Mouse (Mus musculus): Measurements from ENCODE around the gene 1700003E16Rik. TPM values are rescaled to one million over a fixed set of nuclear protein-coding genes. Genes with fewer than 3 reads are reported as not detected.
"Not testable (repeated sequence)": the region's sequence is repeated elsewhere in the genome, so short reads cannot be mapped to it uniquely, and the experiment has no call there.

Gene 1700003E16Rik
- polyA plus RNA-seq, 1 experiment, result not detected

DNA sequence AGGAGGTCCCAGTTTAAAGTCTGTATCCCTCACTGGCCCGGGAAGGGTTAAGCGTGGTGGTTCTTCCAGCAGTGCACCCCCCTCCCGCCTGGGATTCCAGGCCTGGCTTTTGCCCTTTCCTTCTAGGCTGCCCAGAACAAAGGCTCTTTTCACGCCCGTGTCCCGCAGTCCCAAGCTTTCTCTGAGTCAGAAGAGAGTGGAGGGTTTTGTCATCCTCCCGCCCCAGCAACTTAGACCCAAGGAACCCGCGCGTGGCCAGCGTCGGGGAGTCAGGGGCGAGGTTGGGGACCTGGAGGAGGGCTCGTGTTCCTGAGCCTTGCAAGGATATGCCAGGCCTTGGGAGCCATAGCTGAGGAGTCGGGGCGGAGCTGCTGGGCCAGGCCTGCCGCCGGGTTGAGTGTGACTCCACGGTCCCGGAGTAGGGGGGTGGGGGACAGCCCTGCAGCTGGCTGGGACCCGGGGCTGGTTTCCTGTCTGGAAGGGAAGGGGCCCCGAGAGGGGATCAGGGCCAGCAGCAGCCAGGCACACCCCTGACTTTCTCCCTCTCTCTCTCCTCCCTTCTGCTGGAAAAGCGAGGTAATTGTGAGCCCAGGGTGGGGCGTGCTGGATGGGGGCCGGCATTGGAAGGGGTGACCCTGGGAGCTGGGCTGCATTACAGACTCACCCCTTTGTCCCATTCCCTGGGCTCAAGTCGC is 19.2 kb upstream of the 1700003E16Rik start:
- peak overlapping the region; percentile 79 for H3K27ac ChIP-seq (replicated peaks; ENCODE audit: low read depth, low read length)
- peak overlapping the region; percentile 75 for H3K4me3 ChIP-seq (ENCODE audit: insufficient read depth, low read depth, low read length)
- H3K4me1 ChIP-seq (ENCODE audit: control insufficient read depth, insufficient read depth, insufficient read length, low read length), result peaks cover 8% of the 10 kb centered on the region; the same call in 1 of the 2 replicates

- peak overlapping the region; percentile 79 for H3K27ac ChIP-seq (replicated peaks; ENCODE audit: low read depth, low read length)
- peaks cover 8% of the 10 kb centered on the region; the same call in 1 of the 2 replicates for H3K4me1 ChIP-seq (ENCODE audit: control insufficient read depth, insufficient read depth, insufficient read length, low read length)
- peak overlapping the region; percentile 75 for H3K4me3 ChIP-seq (ENCODE audit: insufficient read depth, low read depth, low read length)
These were observed 18.6 kb upstream of the 1700003E16Rik start for GRCm38 (mm10) chr6:83137576-83137950.

DNA sequence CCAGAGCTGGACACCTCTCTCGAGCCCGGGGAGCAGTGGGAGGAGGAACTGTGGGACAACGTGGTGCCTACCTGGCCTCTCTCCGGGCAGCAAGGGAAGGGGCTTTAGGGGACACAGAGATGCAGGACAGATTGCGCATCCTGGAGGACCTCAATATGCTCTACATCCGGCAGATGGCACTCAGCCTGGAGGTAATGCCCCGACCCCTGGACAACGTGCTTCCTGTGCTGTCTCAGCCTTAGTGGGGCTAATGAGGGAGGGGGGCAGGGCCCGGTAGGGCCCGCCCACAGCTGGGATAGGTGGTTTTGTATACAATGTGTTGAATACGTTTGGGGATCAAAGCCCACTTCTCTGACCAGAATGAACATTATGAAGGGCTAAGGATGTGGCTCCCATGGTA is 18.1 kb upstream of the 1700003E16Rik start:
- Histone ChIP-seq H3K27ac (replicated peaks; ENCODE audit: low read depth, low read length) (peak overlapping the region; percentile 49), H3K4me1 (ENCODE audit: control insufficient read depth, insufficient read depth, insufficient read length, low read length) (peaks cover 10% of the 10 kb centered on the region; the same call in 1 of the 2 replicates)

GRCm38 (mm10) chr6:83140044-83140443 is 16.2 kb upstream of the 1700003E16Rik start:
- H3K4me1 ChIP-seq (ENCODE audit: control insufficient read depth, insufficient read depth, insufficient read length, low read length), result peaks cover 10% of the 10 kb centered on the region; the same call in 1 of the 2 replicates

More for the DNA sequence above, 18.1 kb upstream of the 1700003E16Rik start:
- H3K4me3 ChIP-seq (ENCODE audit: insufficient read depth, low read depth, low read length), result peak overlapping the region; percentile 75

GRCm38 (mm10) chr6:83141636-83142035 is 14.6 kb upstream of the 1700003E16Rik start:
- 0 out of 2 replicates have a peak, but pooled peaks cover 5% of the 10 kb centered on the region for H3K4me1 ChIP-seq (ENCODE audit: control insufficient read depth, insufficient read depth, insufficient read length, low read length)
- peak overlapping the region; percentile 37; the same call in 1 of the 2 replicates for H3K27ac ChIP-seq (replicated peaks; ENCODE audit: low read depth, low read length)
- peak overlapping the region; percentile 50; the same call in 1 of the 2 replicates for H3K4me3 ChIP-seq (ENCODE audit: insufficient read depth, low read depth, low read length)

More at GRCm38 (mm10) chr6:83140044-83140443, 16.2 kb upstream of the 1700003E16Rik start:
- Histone ChIP-seq H3K4me3 (ENCODE audit: insufficient read depth, low read depth, low read length) (no peak overlapping the region), H3K27ac (replicated peaks; ENCODE audit: low read depth, low read length) (0 out of 2 replicates have a peak overlapping the region, but pooled peaks have one; percentile 12)

DNA sequence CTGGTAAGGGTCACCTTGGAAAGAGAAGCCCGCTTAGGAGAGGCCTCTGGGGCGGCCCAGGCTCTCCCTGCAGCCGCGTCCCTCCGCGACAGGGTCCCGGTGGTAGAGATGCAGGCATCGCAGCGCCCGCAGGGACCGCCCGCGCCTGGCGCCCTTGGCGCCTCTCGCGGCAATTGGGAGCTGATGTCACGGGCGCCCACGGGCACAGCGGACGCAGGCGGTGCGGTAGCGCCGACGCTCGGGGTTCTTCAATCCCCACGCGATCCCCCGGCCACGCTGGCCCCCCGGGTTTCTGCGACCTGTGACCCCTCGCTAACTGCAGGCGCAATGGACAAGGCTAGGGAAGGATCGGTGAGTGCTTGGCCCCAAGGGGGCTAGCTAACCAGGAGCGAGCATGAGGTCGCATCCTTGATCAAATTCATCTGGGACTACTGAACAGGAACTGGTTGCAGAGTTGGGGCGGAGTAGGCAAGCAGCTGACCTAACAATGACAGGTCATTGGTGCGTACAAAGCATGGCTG is 13.9 kb upstream of the 1700003E16Rik start:
- Histone ChIP-seq H3K4me1 (ENCODE audit: control insufficient read depth, insufficient read depth, insufficient read length, low read length) (0 out of 2 replicates have a peak, but pooled peaks cover 5% of the 10 kb centered on the region), H3K27ac (replicated peaks; ENCODE audit: low read depth, low read length) (no peak overlapping the region), H3K4me3 (ENCODE audit: insufficient read depth, low read depth, low read length) (peak overlapping the region; percentile 50)

DNA sequence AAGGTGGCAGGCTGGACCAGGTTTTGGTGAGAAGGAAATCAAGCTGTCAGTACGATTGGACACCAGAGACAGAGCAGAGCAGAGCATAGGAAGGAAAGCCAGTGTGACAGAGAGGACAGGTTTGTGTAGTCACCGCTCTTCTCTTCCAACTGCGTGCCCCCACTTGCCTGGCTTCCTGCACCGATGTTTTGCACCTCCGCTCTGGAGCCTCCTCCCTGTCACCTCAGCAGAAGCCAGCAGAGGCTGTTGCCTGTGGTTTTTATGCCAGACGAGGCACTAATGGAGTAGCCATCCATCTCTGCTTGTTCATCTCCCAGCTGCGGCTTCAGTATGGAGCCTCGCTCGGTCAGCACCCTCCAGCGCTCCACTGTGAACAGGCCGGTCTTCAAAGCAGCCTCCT is 13.3 kb upstream of the 1700003E16Rik start:
- Histone ChIP-seq H3K4me1 (ENCODE audit: control insufficient read depth, insufficient read depth, insufficient read length, low read length) (0 out of 2 replicates have a peak, but pooled peaks cover 3% of the 10 kb centered on the region), H3K4me3 (ENCODE audit: insufficient read depth, low read depth, low read length) (no peak overlapping the region), H3K27ac (replicated peaks; ENCODE audit: low read depth, low read length) (no peak overlapping the region)

- Histone ChIP-seq H3K4me1 (ENCODE audit: control insufficient read depth, insufficient read depth, insufficient read length, low read length) (0 out of 2 replicates have a peak, but pooled peaks cover 2% of the 10 kb centered on the region), H3K27ac (replicated peaks; ENCODE audit: low read depth, low read length) (no peak overlapping the region), H3K4me3 (ENCODE audit: insufficient read depth, low read depth, low read length) (no peak overlapping the region)
These were observed 11.0 kb upstream of the 1700003E16Rik start for GRCm38 (mm10) chr6:83145209-83145608.

DNA sequence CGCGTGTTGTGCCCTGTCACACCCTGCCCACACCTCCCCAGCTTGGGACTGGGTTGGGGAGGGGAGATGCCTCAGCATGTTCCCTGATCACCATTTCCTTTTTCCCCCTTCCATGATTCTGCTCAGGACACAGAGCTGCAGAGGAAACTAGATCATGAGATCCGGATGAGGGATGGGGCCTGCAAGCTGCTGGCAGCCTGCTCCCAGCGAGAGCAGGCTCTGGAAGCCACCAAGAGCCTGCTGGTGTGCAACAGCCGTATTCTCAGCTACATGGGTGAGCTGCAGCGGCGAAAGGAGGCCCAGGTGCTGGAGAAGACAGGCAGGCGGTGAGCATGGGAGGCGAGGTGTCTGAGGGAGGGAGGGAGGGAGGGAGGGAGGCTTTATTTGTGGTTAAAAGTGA is 10.4 kb upstream of the 1700003E16Rik start:
- Histone ChIP-seq H3K4me3 (ENCODE audit: insufficient read depth, low read depth, low read length) (no peak overlapping the region), H3K27ac (replicated peaks; ENCODE audit: low read depth, low read length) (no peak overlapping the region), H3K4me1 (ENCODE audit: control insufficient read depth, insufficient read depth, insufficient read length, low read length) (0 out of 2 replicates have a peak, but pooled peaks cover 2% of the 10 kb centered on the region)

- Histone ChIP-seq H3K4me3 (ENCODE audit: insufficient read depth, low read depth, low read length) (no peak overlapping the region), H3K27ac (replicated peaks; ENCODE audit: low read depth, low read length) (no peak overlapping the region), H3K4me1 (ENCODE audit: control insufficient read depth, insufficient read depth, insufficient read length, low read length) (0 out of 2 replicates have a peak, but pooled peaks cover 2% of the 10 kb centered on the region)
These were observed 8.9 kb upstream of the 1700003E16Rik start for GRCm38 (mm10) chr6:83147280-83147679.

DNA sequence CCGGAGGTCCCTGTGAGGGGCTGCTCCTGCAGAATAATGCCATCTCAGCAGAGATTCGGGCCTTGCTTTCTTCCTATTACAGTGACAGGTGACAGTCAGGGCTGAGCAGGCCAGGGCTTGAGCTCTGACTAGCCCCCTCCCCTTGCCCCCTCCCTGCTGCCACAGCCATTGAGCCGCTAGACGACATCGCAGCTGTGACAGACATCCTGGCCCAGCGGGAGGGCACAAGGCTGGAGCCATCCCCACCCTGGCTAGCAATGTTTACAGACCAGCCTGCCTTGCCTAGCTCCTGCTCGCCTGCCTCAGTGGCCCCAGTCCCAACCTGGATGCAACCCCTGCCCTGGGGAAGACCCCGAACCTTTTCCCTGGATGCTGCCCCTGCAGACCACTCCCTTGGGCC is 4.5 kb upstream of the 1700003E16Rik start:
- Histone ChIP-seq H3K4me3 (ENCODE audit: insufficient read depth, low read depth, low read length) (no peak overlapping the region), H3K27ac (replicated peaks; ENCODE audit: low read depth, low read length) (no peak overlapping the region), H3K4me1 (ENCODE audit: control insufficient read depth, insufficient read depth, insufficient read length, low read length) (no peaks in the 10 kb centered on the region)

DNA sequence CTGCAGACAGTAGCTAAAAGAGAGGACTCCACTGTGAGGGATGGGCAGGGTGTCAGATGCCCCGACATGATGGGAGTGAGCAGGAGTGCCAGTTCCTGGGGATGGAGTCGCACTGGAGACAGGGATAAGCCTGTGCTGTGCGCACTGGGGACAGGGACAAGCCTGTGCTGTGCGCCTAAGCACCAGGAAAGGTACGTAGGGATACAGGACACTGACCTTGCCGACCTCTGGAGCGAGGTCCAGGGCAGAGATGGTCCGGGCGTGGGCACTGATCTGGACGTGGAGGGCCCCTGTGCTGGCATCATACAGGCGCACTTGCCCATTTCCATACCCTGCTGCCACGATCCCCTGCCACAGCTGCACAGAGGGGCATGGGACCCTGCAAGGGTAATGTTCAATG is 3.2 kb upstream of the 1700003E16Rik start:
- H3K27ac ChIP-seq (replicated peaks; ENCODE audit: low read depth, low read length), result no peak overlapping the region
- no peaks in the 10 kb centered on the region for H3K4me1 ChIP-seq (ENCODE audit: control insufficient read depth, insufficient read depth, insufficient read length, low read length)
- H3K4me3 ChIP-seq (ENCODE audit: insufficient read depth, low read depth, low read length), result no peak overlapping the region

- no peak overlapping the region for H3K27ac ChIP-seq (replicated peaks; ENCODE audit: low read depth, low read length)
- H3K4me1 ChIP-seq (ENCODE audit: control insufficient read depth, insufficient read depth, insufficient read length, low read length), result no peaks in the 10 kb centered on the region
- H3K4me3 ChIP-seq (ENCODE audit: insufficient read depth, low read depth, low read length), result no peak overlapping the region
These were observed 2.7 kb upstream of the 1700003E16Rik start for GRCm38 (mm10) chr6:83153485-83153884.

- Histone ChIP-seq H3K27ac (replicated peaks; ENCODE audit: low read depth, low read length) (no peak overlapping the region), H3K4me3 (ENCODE audit: insufficient read depth, low read depth, low read length) (peak overlapping the region; percentile 83), H3K4me1 (ENCODE audit: control insufficient read depth, insufficient read depth, insufficient read length, low read length) (no peaks in the 10 kb centered on the region)
These were observed 509 bp upstream of the 1700003E16Rik start for GRCm38 (mm10) chr6:83155552-83156238.

DNA sequence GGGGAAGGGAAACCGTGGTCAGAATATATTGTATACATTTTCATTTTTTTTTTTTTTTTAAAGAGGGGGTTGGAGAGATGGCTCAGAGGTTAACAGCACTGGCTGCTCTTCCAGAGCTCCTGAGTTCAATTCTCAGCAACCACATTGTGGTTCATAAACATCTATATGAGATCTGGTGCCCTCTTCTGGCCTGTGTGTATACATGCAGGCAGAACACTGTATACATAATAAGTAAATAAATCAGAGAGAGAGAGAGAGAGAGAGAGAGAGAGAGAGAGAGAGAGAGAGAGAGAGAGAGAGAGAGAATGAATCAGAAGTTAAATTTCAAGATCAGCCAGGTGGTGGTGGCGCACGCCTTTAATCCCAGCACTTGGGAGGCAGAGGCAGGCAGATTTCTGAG is 3.3 kb downstream of the 1700003E16Rik start:
- not testable (repeated sequence) for H3K4me3 ChIP-seq (ENCODE audit: insufficient read depth, low read depth, low read length); H3K27ac ChIP-seq (replicated peaks; ENCODE audit: low read depth, low read length); H3K4me1 ChIP-seq (ENCODE audit: control insufficient read depth, insufficient read depth, insufficient read length, low read length)
